Mouse (Mus musculus) intestine, embryonic 14.5 days (tissue): ENCODE measurements at regions not wholly inside any gene's neighbourhood (a gene's known extent, or its start where the extent isn't known, plus 50 kb on each side); places are given as distances from the start of the nearest gene placed in this dataset.

ENCODE experiments used
- ATAC-seq: fragments of 200-750 bp; cut with Nextera tagmentation; replicated peaks from 2 replicates; pipeline ENCODE4 v1.8.0; 2017; ENCODE audit warnings: low read depth, moderate number of reproducible peaks, moderate TSS enrichment, moderate library complexity; ENCODE audit not compliant: low FRiP score, low TSS enrichment
- DNase-seq: peaks from one replicate; pipeline ENCODE4 v3.0.0-alpha.2; 2018; ENCODE audit warnings: low spot score
- H3K27ac ChIP-seq: fragments of 300-500 bp; sonication (generic); 2 replicates; pipeline ENCODE4 v1.5.1; 2014; ENCODE audit warnings: low read depth, mild to moderate bottlenecking, control low read depth
- H3K27me3 ChIP-seq: fragments of 300-500 bp; sonication (generic); replicated peaks from 2 replicates; pipeline ENCODE4 v1.6.1; 2014; ENCODE audit warnings: low read length, control low read depth; ENCODE audit not compliant: control insufficient read depth, insufficient read depth
- H3K36me3 ChIP-seq: fragments of 300-500 bp; sonication (generic); 2 replicates; pipeline ENCODE4 v1.6.1; 2014; ENCODE audit warnings: low read length, control low read depth; ENCODE audit not compliant: control insufficient read depth, insufficient read depth
- H3K4me1 ChIP-seq: fragments of 300-500 bp; sonication (generic); replicated peaks from 2 replicates; pipeline ENCODE4 v1.6.1; 2014; ENCODE audit warnings: low read length, control low read depth, mixed read lengths; ENCODE audit not compliant: control insufficient read depth, insufficient read depth
- H3K4me2 ChIP-seq: fragments of 300-500 bp; sonication (generic); 2 replicates; pipeline ENCODE4 v1.6.1; 2014; ENCODE audit warnings: low read length
- H3K4me3 ChIP-seq: fragments of 300-500 bp; sonication (generic); 2 replicates; pipeline ENCODE4 v1.5.1; 2014; ENCODE audit warnings: low read depth, low read length, control low read depth, mixed read lengths
- H3K9ac ChIP-seq: fragments of 300-500 bp; sonication (generic); 2 replicates; pipeline ENCODE4 v1.6.1; 2014; ENCODE audit warnings: mild to moderate bottlenecking, low read length
- H3K9me3 ChIP-seq: fragments of 300-500 bp; sonication (generic); 2 replicates; pipeline ENCODE4 v1.6.1; 2016; ENCODE audit warnings: low read length, control low read depth; ENCODE audit not compliant: control insufficient read depth
- whole genome bisulfite sequencing: fragments of 180-500 bp; shearing (Covaris S2); extraction: QIAGEN DNeasy Blood & Tissue Kit; methylation state at CpG from one replicate; pipeline ENCODE4 v1.1.7; 2014; 5-methylcytosine and 5-hydroxymethylcytosine counted together

DNA sequence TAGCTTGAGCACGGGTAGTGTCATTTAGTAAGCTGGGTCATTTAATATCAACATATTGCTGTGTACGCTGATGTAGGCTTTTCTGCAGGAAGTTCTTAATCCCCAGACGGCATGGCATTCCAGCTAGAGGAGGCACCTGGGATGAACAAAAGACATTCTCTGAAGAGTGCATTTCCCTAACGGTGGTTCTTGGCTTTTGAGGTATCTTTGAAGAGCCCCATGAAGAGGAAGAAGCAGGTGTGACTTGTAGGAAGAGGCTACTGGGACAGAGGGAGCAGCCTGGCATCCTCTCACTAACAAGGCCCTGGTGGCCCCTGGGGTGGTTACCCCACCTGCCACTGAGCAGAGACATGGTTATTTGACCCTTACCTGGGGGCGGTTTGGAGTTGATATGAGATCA lies 457.7 kb downstream of the Rnf144b start:
- H3K4me2 ChIP-seq = no peak overlapping the region
- no peak overlapping the region for H3K4me3 ChIP-seq
- H3K9me3 ChIP-seq = no peaks in the 10 kb centered on the region
- no peak overlapping the region for H3K27ac ChIP-seq
- ATAC-seq (no peak), DNase-seq (no peak)
- no peaks in the 10 kb centered on the region for H3K27me3 ChIP-seq
- no peak overlapping the region for H3K9ac ChIP-seq
- H3K36me3 ChIP-seq = no peaks in the 10 kb centered on the region
- no peaks in the 10 kb centered on the region for H3K4me1 ChIP-seq
- 76% methylated on average over 5 of the region's 5 CpGs for WGBS

DNA sequence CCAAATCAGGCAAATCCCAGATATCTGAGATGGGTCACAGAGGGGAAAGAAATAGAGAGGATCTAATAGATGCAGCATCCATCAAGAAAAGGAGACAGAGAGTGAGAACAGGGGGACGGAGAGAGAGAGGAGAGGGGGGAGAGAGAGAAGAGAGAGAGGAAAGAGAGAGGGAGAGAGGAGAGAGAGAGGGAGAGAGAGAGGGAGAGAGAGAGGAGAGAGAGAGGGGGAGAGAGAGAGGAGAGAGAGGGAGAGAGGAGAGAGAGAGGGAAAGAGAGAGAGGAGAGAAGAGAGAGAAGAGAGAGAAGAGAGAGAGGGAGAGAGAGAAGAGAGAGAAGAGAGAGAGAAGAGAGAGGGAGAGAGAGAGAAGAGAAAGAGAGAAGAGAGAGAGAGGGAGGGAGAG lies 462.7 kb downstream of the Rnf144b start:
- ATAC-seq = no peak
- Histone ChIP-seq H3K27me3 (no peaks in the 10 kb centered on the region), H3K4me1 (no peaks in the 10 kb centered on the region), H3K9ac (no peak overlapping the region), H3K4me2 (no peak overlapping the region), H3K27ac (no peak overlapping the region), H3K36me3 (no peaks in the 10 kb centered on the region), H3K4me3 (no peak overlapping the region), H3K9me3 (no peaks in the 10 kb centered on the region)
- no peak for DNase-seq
- 73% methylated on average over 1 of the region's 1 CpGs for WGBS

DNA sequence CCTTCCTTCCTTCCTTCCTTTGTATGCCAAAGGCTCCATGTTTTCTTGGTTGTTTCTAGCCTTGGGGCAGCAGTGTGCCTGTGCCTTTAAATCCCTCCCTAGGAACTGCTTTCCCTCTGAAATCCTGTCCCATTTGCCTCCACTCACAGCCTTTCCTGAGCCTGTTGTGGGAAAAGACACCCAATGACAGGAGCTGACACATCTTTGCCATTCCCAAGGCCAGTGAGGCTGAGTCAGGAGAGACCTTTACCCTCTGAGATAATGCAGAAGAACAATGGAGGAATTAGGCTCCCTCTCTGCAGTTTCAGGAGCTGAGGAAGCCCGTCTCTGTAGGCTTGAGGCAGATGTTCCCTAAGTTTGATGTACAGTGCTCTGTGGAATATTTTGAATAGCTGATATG lies 480.2 kb downstream of the Rnf144b start:
- Histone ChIP-seq H3K9me3 (no peaks in the 10 kb centered on the region), H3K4me3 (no peak overlapping the region), H3K27me3 (no peaks in the 10 kb centered on the region), H3K27ac (no peak overlapping the region), H3K9ac (no peak overlapping the region), H3K4me1 (no peaks in the 10 kb centered on the region), H3K4me2 (no peak overlapping the region), H3K36me3 (no peaks in the 10 kb centered on the region)
- 33% methylated on average over 1 of the region's 1 CpGs for WGBS
- DNase-seq = no peak
- no peak for ATAC-seq

DNA sequence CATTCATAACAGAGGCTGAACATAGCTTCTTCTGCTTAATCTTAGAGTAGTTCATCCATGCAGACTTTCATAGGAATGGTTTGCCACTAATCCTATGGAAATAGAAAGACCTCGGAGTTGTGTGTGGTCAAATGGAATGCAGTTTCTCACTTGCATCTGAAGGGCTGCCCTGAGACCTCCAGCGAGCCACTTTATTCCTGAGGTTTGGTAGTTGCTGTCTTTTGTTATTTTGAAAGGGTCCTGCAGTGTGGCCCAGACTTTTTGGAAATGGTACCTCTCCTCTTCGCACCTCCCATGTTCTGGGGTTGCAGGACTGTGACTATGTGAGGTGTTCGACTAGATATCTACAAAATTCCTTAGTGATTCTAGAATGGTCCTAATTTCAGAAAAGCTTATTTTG lies 489.0 kb downstream of the Rnf144b start:
- WGBS = 83% methylated on average over 4 of the region's 4 CpGs
- ATAC-seq (no peak), DNase-seq (no peak)
- Histone ChIP-seq H3K27ac (no peak overlapping the region), H3K36me3 (no peaks in the 10 kb centered on the region), H3K27me3 (no peaks in the 10 kb centered on the region), H3K9ac (no peak overlapping the region), H3K4me2 (no peak overlapping the region), H3K4me1 (no peaks in the 10 kb centered on the region), H3K4me3 (no peak overlapping the region), H3K9me3 (no peaks in the 10 kb centered on the region)

- ATAC-seq (no peak), DNase-seq (no peak)
- H3K9me3 ChIP-seq = no peaks in the 10 kb centered on the region
- no peak overlapping the region for H3K9ac ChIP-seq
- H3K4me1 ChIP-seq = no peaks in the 10 kb centered on the region
- no peak overlapping the region for H3K4me3 ChIP-seq
- H3K4me2 ChIP-seq = no peak overlapping the region
- no peaks in the 10 kb centered on the region for H3K36me3 ChIP-seq
- H3K27ac ChIP-seq = no peak overlapping the region
- H3K27me3 ChIP-seq = no peaks in the 10 kb centered on the region
- whole genome bisulfite sequencing = 66% methylated on average over 8 of the region's 8 CpGs
These were observed 514.2 kb downstream of the Rnf144b start for GRCm38 (mm10) chr13:47636511-47637103.

GRCm38 (mm10) chr13:47642341-47642740 lies 519.9 kb downstream of the Rnf144b start:
- no peak overlapping the region for H3K27ac ChIP-seq
- DNase-seq (no peak), ATAC-seq (no peak)
- H3K4me3 ChIP-seq = no peak overlapping the region
- H3K9me3 ChIP-seq = no peaks in the 10 kb centered on the region
- no peaks in the 10 kb centered on the region for H3K27me3 ChIP-seq
- 83% methylated on average over 10 of the region's 10 CpGs for WGBS
- no peaks in the 10 kb centered on the region for H3K36me3 ChIP-seq
- no peaks in the 10 kb centered on the region for H3K4me1 ChIP-seq
- H3K4me2 ChIP-seq = no peak overlapping the region
- no peak overlapping the region for H3K9ac ChIP-seq

- no peak for ATAC-seq
- H3K4me2 ChIP-seq = no peak overlapping the region
- no peak overlapping the region for H3K9ac ChIP-seq
- no peak overlapping the region for H3K4me3 ChIP-seq
- 53% methylated on average over 10 of the region's 10 CpGs for WGBS
- H3K4me1 ChIP-seq = no peaks in the 10 kb centered on the region
- no peaks in the 10 kb centered on the region for H3K36me3 ChIP-seq
- H3K27me3 ChIP-seq = no peaks in the 10 kb centered on the region
- H3K9me3 ChIP-seq = no peaks in the 10 kb centered on the region
- no peak overlapping the region for H3K27ac ChIP-seq
- DNase-seq = no peak
These were observed 522.6 kb downstream of the Rnf144b start for GRCm38 (mm10) chr13:47645081-47645480.

DNA sequence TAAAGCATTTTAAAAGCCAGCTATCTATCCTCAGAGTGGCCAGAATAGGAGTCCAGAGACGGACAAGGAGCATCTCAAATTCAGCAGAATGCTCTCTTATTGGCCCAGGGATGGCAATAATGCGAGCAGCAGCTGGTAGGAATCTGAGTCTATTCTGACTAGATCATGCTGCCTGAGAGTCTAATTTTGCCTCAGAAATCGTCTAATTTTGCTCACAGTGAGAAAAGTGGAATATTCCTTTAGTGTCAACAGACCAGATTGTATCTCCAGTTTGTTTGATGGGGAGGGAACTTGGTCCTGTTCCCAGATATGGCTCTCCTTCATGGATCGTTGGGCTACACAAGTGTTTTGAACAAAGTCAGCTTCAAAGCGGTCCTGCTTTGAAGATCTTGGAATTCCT lies 525.2 kb downstream of the Rnf144b start:
- no peak overlapping the region for H3K4me3 ChIP-seq
- no peak overlapping the region for H3K9ac ChIP-seq
- no peaks in the 10 kb centered on the region for H3K36me3 ChIP-seq
- WGBS = 66% methylated on average over 5 of the region's 5 CpGs
- no peaks in the 10 kb centered on the region for H3K4me1 ChIP-seq
- H3K9me3 ChIP-seq = no peaks in the 10 kb centered on the region
- H3K27me3 ChIP-seq = no peaks in the 10 kb centered on the region
- DNase-seq = no peak
- H3K4me2 ChIP-seq = no peak overlapping the region
- ATAC-seq = no peak
- no peak overlapping the region for H3K27ac ChIP-seq

- Histone ChIP-seq H3K4me3 (no peak overlapping the region), H3K27me3 (no peaks in the 10 kb centered on the region), H3K27ac (no peak overlapping the region), H3K4me1 (no peaks in the 10 kb centered on the region), H3K36me3 (no peaks in the 10 kb centered on the region), H3K4me2 (peak overlapping the region; percentile 14), H3K9me3 (no peaks in the 10 kb centered on the region), H3K9ac (no peak overlapping the region)
- 70% methylated on average over 13 of the region's 13 CpGs for WGBS
- ATAC-seq (no peak), DNase-seq (no peak)
These were observed 527.6 kb downstream of the Rnf144b start for GRCm38 (mm10) chr13:47650093-47650492.
